Mouse (Mus musculus): ENCODE data around the gene Mrc2.

Mrc2 gene

GRCm38 (mm10) chr11:105390290-105390689 is 97.8 kb downstream of the Mrc2 start:
- DNase-seq (ENCODE audit: low spot score in 2 of 2) = no peak
